Mouse (Mus musculus): ENCODE results near the gene Sec14l3. TPM values are rescaled to one million over a fixed set of nuclear protein-coding genes. Genes with fewer than 3 reads are reported as not detected.
"Not testable (repeated sequence)": the region's sequence is repeated elsewhere in the genome, so short reads cannot be mapped to it uniquely, and the experiment has no call there.

The Sec14l3 gene
- polyA plus RNA-seq, 1 experiment from 2014 or later, result not detected

DNA sequence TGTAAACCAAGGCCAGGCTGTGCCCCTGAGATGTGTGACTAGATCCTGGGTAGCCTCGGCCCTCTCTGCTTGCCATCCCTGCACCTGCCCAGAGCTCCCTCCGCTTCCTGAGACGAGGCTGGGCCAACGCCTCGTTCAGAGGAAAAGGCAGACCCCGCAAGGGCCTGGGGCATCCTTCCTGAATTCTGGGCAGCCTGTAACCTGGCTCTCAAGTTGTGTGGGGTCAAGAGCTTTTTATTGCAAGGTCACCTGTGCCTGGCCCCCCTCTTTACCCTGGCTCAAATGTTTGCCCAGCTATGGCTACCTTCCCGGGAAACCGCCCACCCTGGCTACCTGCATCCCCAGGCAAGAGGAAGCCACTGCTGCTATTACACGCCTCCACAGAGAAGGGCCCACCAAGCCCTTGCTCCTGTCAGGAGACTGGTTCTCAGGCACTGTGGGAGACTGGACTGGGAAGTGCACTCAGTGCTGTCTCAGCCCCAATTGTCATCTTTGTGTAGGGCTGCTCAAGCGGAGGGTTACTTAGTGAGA lies 32.5 kb downstream of the Sec14l3 start:
- WGBS, result 37% methylated on average over 10 of the region's 10 CpGs
- Histone ChIP-seq H3K27me3 (ENCODE audit: insufficient read depth, poor library complexity, severe bottlenecking) (no peaks in the 10 kb centered on the region), H3K36me3 (peaks cover 9% of the 10 kb centered on the region), H3K27ac (peak overlapping the region; percentile 95), H3K4me3 (peak overlapping the region; percentile 77), H3K4me1 (peaks cover 34% of the 10 kb centered on the region), H3K9me3 (no peaks in the 10 kb centered on the region)
- no peak for DNase-seq (ENCODE audit: low spot score)

DNA sequence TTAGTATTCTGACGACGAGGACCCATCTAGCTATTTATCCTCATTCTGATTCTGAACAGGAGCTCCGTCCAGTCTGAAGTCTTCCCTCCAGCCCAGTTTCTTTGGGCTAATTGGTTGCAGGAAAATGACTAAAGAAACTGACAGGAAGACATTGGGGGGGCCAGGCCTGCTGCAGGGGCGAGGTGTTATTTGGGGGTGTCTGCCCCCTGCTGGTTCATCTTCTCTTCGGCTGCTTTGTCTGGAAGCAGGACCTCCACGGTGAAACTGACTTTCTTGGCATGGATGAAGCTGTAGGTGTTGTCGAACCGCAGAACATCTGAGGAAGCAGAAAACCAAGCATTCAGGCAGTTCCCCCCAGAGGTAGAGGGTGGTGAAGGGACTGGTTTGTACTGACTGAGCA lies 33.5 kb downstream of the Sec14l3 start:
- H3K36me3 ChIP-seq, result peaks cover 2% of the 10 kb centered on the region; the same call in 1 of the 2 replicates
- H3K27me3 ChIP-seq (ENCODE audit: insufficient read depth, poor library complexity, severe bottlenecking), result no peaks in the 10 kb centered on the region
- DNase-seq (ENCODE audit: low spot score), result no peak
- WGBS, result 69% methylated on average over 8 of the region's 8 CpGs
- no peak overlapping the region for H3K27ac ChIP-seq
- peaks cover 34% of the 10 kb centered on the region for H3K4me1 ChIP-seq
- no peak overlapping the region for H3K4me3 ChIP-seq
- no peaks in the 10 kb centered on the region for H3K9me3 ChIP-seq

DNA sequence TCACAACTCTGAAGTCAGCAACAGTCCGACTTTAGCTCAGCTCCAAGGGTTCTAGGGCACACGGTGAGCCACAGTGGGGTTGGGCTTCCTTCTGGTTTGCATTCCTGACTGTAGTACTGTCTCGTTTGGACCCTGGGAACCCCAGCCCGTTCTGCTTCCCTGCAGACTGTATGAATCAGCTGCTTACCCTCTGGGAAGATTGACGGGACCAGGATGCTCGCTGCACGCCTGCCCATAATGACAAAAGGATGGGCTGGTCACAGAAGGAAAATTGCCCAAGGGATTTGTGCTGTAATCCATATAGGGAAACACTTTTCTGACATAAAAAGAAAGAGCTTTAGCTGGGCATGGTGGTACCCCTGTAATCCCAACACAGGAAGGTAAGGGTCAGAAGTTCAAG lies 34.2 kb downstream of the Sec14l3 start:
- no peaks in the 10 kb centered on the region; the same call in 1 of the 2 replicates for H3K36me3 ChIP-seq
- no peak for DNase-seq (ENCODE audit: low spot score)
- H3K4me3 ChIP-seq, result no peak overlapping the region
- no peak overlapping the region for H3K27ac ChIP-seq
- no peaks in the 10 kb centered on the region for H3K27me3 ChIP-seq (ENCODE audit: insufficient read depth, poor library complexity, severe bottlenecking)
- WGBS, result 76% methylated on average over 7 of the region's 7 CpGs
- peaks cover 31% of the 10 kb centered on the region for H3K4me1 ChIP-seq
- no peaks in the 10 kb centered on the region for H3K9me3 ChIP-seq

DNA sequence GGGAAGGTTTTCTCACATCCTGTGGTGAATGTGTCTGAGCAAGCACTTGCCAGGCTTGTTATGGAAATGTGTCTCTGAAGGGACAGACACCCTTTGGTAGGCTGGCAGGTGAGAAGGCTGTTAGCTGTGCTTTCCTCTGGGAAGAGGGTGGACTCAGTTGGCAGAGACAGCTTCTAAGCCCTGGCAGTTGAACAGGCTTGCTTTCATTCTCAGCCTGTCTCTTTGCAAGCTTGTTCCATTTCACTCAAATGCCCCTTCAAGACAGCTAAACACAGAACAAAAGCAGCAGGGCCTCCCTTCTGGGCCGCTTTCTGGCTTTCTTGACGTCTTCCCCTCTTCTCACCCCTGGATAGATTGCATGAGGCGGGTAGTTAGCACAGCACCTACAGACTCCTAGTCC lies 34.8 kb downstream of the Sec14l3 start:
- DNase-seq (ENCODE audit: low spot score), result no peak
- H3K27me3 ChIP-seq (ENCODE audit: insufficient read depth, poor library complexity, severe bottlenecking), result no peaks in the 10 kb centered on the region
- 48% methylated on average over 3 of the region's 3 CpGs for WGBS
- H3K9me3 ChIP-seq, result no peaks in the 10 kb centered on the region
- H3K4me3 ChIP-seq, result no peak overlapping the region
- H3K27ac ChIP-seq, result no peak overlapping the region; the same call in 1 of the 2 replicates
- no peaks in the 10 kb centered on the region for H3K36me3 ChIP-seq
- H3K4me1 ChIP-seq, result peaks cover 24% of the 10 kb centered on the region

DNA sequence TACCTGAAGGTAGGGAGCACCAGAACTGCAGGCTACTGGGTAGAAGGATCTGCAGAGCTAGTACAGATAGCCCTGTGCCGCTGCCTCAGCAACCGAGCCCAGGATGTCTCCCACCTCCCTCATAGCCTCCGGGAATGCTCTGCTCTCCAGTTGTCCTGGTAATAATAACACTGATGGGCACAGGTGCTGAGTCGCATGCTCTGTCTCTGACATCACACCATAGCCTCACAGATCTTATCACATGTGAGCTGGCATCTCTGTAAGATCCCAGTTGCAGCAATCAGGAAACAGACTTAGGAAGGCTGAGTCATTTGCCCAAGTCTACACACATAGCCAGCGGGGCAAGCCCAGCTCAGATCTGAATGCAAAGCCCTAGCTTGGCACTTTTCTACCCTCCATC lies 37.2 kb downstream of the Sec14l3 start:
- no peaks in the 10 kb centered on the region for H3K36me3 ChIP-seq
- H3K9me3 ChIP-seq, result no peaks in the 10 kb centered on the region
- H3K27me3 ChIP-seq (ENCODE audit: insufficient read depth, poor library complexity, severe bottlenecking), result no peaks in the 10 kb centered on the region
- H3K4me3 ChIP-seq, result no peak overlapping the region; the same call in 1 of the 2 replicates
- WGBS, result 74% methylated on average over 5 of the region's 5 CpGs
- no peak for DNase-seq (ENCODE audit: low spot score)
- no peak overlapping the region for H3K27ac ChIP-seq
- H3K4me1 ChIP-seq, result peaks cover 8% of the 10 kb centered on the region

DNA sequence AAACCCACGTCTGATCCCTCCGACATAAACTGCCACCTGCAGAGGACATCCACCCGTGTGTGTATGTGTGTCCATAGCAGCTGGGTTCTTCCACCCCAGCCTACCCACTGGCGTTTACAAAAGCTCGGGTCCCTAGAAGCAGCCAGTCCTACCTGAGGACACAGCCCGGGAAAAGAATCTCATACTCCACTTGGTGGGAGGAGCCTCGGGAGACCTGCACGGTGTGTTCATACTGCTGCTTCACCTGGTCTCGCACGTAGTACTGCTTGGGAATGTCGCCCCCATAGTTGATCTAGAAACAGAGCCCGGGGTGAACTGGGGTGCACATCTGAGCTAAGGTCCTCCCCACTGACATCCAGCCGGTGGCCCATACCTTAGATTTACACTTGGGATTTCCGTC lies 38.9 kb downstream of the Sec14l3 start:
- no peaks in the 10 kb centered on the region for H3K4me1 ChIP-seq
- H3K27ac ChIP-seq, result no peak overlapping the region
- WGBS, result 74% methylated on average over 14 of the region's 14 CpGs
- DNase-seq (ENCODE audit: low spot score), result no peak
- H3K36me3 ChIP-seq, result 0 out of 2 replicates have a peak, but pooled peaks cover 3% of the 10 kb centered on the region
- no peaks in the 10 kb centered on the region for H3K9me3 ChIP-seq
- H3K4me3 ChIP-seq, result no peak overlapping the region
- H3K27me3 ChIP-seq (ENCODE audit: insufficient read depth, poor library complexity, severe bottlenecking), result no peaks in the 10 kb centered on the region

DNA sequence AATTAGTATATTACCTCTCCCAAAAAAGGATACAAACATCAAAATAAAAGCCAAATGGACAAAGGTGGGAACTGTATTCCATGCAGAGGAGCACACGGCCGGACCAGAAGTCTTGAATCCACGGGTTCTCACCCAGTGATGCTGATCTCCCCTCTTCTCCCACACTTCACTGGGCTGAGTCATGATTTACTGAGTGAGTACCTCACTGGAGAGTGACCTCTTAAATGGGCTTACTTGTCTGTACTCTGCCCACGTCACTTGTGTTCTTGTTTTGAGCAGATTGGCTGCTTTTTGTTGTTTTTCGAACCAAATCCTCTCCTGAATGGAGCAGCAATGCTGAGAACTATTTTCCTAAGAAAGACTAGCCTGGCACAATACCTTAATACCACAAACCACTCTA lies 40.3 kb downstream of the Sec14l3 start:
- no peaks in the 10 kb centered on the region for H3K4me1 ChIP-seq
- 0 out of 2 replicates have a peak, but pooled peaks cover 3% of the 10 kb centered on the region for H3K36me3 ChIP-seq
- 85% methylated on average over 5 of the region's 5 CpGs for WGBS

DNA sequence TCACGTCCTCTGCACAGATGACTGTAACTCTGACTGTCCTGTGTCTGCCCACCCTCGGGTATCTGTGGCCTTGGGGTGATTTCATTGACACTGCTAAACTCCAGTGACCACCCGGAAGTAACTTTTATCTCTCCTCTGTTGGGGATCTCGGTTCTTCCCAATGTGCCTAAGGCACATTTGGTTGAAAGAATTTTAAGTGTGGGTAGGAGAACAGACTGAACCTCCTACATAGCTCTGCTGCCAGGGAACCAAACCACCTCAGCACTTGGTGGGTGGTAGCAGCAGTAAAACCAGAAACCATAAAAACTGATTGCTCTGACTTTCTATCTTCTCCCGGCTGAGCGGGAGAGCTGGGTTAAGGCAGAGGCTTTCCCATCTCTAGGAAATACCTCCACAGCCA lies 40.8 kb downstream of the Sec14l3 start:
- Histone ChIP-seq H3K4me1 (no peaks in the 10 kb centered on the region), H3K27me3 (ENCODE audit: insufficient read depth, poor library complexity, severe bottlenecking) (no peaks in the 10 kb centered on the region), H3K36me3 (0 out of 2 replicates have a peak, but pooled peaks cover 3% of the 10 kb centered on the region), H3K9me3 (no peaks in the 10 kb centered on the region), H3K27ac (no peak overlapping the region), H3K4me3 (no peak overlapping the region)
- WGBS, result 62% methylated on average over 6 of the region's 6 CpGs
- DNase-seq (ENCODE audit: low spot score), result no peak

More for the DNA sequence above, 40.3 kb downstream of the Sec14l3 start:
- Histone ChIP-seq H3K27ac (no peak overlapping the region), H3K27me3 (ENCODE audit: insufficient read depth, poor library complexity, severe bottlenecking) (no peaks in the 10 kb centered on the region), H3K4me3 (no peak overlapping the region), H3K9me3 (no peaks in the 10 kb centered on the region)
- DNase-seq (ENCODE audit: low spot score), result no peak

DNA sequence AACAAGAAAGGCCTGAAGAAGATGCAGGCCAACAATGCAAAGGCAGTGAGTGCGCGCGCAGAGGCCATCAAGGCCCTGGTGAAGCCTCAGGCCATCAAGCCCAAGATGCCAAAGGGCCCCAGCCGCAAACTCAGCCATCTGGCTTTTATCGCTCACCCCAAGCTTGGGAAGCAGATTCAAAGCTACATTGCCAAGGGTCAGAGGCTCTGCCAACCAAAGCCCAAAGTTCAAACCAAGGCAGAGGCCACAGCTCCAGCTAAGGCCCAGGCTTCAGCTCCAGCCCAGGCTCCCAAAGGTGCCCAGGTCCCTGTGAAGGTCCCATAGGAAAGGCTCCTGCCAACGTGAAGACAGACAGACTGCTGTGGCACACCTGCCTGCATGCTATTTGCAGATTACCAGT lies 43.3 kb downstream of the Sec14l3 start:
- WGBS, result 83% methylated on average over 6 of the region's 6 CpGs
- DNase-seq (ENCODE audit: low spot score); H3K27ac ChIP-seq; H3K27me3 ChIP-seq (ENCODE audit: insufficient read depth, poor library complexity, severe bottlenecking); H3K9me3 ChIP-seq; H3K4me3 ChIP-seq; H3K36me3 ChIP-seq; H3K4me1 ChIP-seq: not testable (repeated sequence)

DNA sequence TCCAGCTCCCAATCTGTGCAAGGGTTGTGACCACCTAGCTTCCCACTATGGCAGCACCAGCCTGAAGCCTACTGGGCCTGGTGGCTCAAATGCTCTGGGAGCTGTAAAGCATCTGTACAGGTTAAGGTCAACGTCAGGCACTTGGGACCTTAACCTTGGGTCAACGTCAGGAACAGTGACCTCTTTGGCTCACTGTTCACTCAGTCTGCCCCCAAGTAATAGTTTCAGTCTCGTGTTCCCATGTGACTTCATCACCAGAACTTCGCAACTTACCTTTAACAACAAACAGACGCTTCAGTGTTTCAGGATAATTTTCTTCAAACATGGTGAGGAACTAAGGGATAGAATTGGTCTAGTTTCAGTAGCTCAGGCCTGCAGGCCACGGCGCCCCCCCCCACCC lies 44.0 kb downstream of the Sec14l3 start:
- H3K4me3 ChIP-seq, result no peak overlapping the region
- no peak overlapping the region for H3K27ac ChIP-seq
- H3K9me3 ChIP-seq, result no peaks in the 10 kb centered on the region
- DNase-seq (ENCODE audit: low spot score), result no peak
- 0 out of 2 replicates have a peak, but pooled peaks cover 3% of the 10 kb centered on the region for H3K36me3 ChIP-seq
- WGBS, result 79% methylated on average over 7 of the region's 7 CpGs
- H3K27me3 ChIP-seq (ENCODE audit: insufficient read depth, poor library complexity, severe bottlenecking), result no peaks in the 10 kb centered on the region
- no peaks in the 10 kb centered on the region for H3K4me1 ChIP-seq

DNA sequence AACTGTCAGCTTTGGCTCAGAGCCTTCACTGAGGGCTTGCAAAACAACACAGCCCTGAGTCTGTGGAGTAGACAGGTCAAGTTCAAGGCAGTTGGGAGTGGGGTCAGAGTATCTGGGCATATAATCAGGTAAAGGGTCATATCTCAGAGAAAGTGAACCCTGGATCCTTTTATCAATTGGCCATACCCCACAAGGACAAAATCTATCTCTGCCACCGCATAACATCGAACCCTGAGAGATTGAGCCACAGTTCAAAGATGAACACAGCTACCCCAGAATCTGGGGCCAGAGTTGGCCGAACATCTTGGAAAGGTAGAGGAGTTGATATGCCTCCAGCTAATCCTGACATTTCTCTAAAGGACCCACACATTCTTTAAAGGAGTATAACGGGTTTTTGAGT lies 47.4 kb downstream of the Sec14l3 start:
- H3K27me3 ChIP-seq (ENCODE audit: insufficient read depth, poor library complexity, severe bottlenecking), result peaks cover 12% of the 10 kb centered on the region
- no peak overlapping the region for H3K27ac ChIP-seq
- H3K4me1 ChIP-seq, result no peaks in the 10 kb centered on the region
- 0 out of 2 replicates have a peak, but pooled peaks cover 2% of the 10 kb centered on the region for H3K36me3 ChIP-seq
- no peaks in the 10 kb centered on the region for H3K9me3 ChIP-seq
- no peak overlapping the region for H3K4me3 ChIP-seq
- WGBS, result 76% methylated on average over 4 of the region's 4 CpGs
- no peak for DNase-seq (ENCODE audit: low spot score)

DNA sequence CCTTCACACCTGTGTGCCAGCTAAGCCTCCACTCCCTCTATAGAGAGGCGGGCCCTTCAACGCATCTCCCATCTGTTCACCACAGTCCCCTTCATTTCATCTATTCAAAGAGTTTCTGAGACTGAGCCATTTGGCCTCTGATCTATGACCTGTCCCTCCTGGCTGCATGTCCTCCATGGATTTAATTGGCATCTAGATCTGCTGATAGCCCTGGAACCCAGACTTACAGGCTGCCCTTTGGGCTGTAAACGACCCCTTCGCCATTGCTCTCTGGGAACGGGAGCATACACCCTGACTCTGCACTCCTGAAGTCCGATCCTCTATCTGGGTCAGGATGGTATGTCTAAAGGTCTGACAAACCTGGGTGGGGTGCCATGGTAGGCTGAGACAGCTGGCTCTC lies 48.2 kb downstream of the Sec14l3 start:
- Histone ChIP-seq H3K9me3 (no peaks in the 10 kb centered on the region), H3K27ac (no peak overlapping the region), H3K4me1 (peaks cover 6% of the 10 kb centered on the region), H3K36me3 (no peaks in the 10 kb centered on the region), H3K4me3 (no peak overlapping the region), H3K27me3 (ENCODE audit: insufficient read depth, poor library complexity, severe bottlenecking) (peaks cover 20% of the 10 kb centered on the region)
- no peak for DNase-seq (ENCODE audit: low spot score)
- WGBS, result 84% methylated on average over 6 of the region's 6 CpGs

DNA sequence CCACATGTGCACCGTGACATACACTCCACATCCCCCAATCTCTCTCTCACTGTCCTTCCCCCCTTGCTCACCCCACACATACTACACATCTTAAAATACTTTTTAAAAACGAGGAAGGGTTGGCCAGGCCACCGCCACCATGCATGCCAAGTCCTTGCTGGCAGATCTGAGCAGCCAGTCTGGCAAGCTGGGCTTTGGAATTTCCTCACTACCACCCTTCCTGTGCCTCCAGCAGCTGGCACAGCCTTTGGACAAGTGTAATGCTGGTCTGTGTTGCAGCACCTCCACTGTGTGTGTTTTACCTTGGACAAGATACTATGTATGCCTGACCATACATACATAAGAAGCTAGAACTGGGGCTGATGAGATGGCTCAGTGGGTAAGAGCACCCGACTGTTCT lies 48.9 kb downstream of the Sec14l3 start:
- 84% methylated on average over 4 of the region's 4 CpGs for WGBS
- no peak for DNase-seq (ENCODE audit: low spot score)

DNA sequence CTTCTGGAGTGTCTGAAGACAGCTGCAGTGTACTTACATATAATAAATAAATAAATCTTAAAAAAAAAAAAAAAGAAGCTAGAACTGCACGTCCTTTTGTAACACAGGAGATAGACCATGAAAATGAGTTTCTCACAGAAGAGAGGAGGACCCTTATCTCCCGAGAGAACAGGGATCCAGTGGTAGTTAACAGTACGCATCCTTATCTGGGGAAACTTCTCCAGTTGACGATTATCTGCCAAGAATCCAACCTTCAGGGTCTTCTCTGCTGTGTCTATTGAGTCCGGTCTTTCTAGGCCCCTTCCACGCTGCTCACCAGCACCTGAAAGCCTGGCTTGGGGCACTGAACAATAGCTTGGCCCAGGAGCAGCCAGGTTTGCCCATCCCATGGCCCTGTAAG lies 49.3 kb downstream of the Sec14l3 start:
- 58% methylated on average over 6 of the region's 6 CpGs for WGBS

More for the DNA sequence above, 48.9 kb downstream of the Sec14l3 start:
- Histone ChIP-seq H3K4me1 (peaks cover 13% of the 10 kb centered on the region), H3K9me3 (no peaks in the 10 kb centered on the region), H3K4me3 (no peak overlapping the region), H3K27ac (no peak overlapping the region), H3K27me3 (ENCODE audit: insufficient read depth, poor library complexity, severe bottlenecking) (peaks cover 27% of the 10 kb centered on the region), H3K36me3 (no peaks in the 10 kb centered on the region)

More for the DNA sequence above, 49.3 kb downstream of the Sec14l3 start:
- H3K9me3 ChIP-seq, result no peaks in the 10 kb centered on the region
- H3K27me3 ChIP-seq (ENCODE audit: insufficient read depth, poor library complexity, severe bottlenecking), result peaks cover 30% of the 10 kb centered on the region
- H3K4me1 ChIP-seq, result peaks cover 17% of the 10 kb centered on the region
- no peaks in the 10 kb centered on the region for H3K36me3 ChIP-seq
- H3K27ac ChIP-seq, result no peak overlapping the region
- H3K4me3 ChIP-seq, result no peak overlapping the region
- DNase-seq (ENCODE audit: low spot score), result no peak

Data from heart, embryonic 10.5 days (tissue).